Mouse (Mus musculus) MEL-GATA-1-ER (cell line): Measurements from ENCODE around the gene Napsa.

ENCODE experiments used
- DNase-seq: peaks from one replicate; pipeline ENCODE4 v3.0.0-alpha.2; 2012; ENCODE audit warnings: low read depth; ENCODE audit errors: extremely low read depth

The Napsa gene

DNA sequence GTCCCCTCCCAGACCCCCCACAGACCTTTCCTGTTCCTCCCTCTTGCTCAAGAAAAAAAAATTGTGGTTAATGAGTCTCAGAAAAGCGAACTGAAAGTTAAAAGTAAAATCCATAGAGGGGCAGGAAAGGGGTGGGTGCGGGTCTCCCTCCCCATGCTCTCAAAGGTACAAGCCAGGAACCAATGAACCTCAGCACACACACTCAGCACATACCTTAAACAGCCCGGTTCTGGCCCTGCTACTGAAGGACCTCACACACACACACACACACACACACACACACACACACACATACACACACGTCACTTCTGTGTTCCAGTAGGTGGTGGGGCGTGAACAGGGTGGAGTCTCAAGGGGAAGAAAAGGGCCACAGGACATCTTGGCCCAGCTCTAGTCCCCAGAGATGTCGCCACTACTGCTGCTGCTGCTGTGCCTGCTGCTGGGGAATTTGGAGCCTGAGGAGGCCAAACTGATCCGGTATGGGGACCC is at the start of gene Napsa:
Napsa (plus strand) TSS at position 168 of the 489 bp plus-strand sequence.
- no peak for DNase-seq

DNA sequence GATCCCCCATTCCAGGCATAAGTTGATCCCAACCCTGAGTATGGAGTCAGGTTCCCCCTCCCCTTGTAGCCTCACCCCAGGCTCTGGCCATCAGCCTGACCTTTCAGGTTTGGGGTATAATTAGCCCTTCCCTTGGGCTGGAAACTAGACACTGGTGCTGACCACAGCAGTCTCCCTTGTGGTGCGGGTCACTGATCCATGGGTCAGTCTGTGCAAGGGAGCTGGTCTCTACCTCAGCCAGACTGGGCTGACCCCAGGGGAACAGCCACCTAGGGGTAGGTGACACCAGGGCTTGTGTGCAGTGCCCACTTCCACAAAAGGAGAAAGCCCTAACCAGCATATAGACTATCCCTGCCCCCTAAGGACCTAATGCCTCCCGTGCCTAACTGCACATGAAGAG is 49.1 kb upstream of the Napsa start:
- no peak for DNase-seq

DNA sequence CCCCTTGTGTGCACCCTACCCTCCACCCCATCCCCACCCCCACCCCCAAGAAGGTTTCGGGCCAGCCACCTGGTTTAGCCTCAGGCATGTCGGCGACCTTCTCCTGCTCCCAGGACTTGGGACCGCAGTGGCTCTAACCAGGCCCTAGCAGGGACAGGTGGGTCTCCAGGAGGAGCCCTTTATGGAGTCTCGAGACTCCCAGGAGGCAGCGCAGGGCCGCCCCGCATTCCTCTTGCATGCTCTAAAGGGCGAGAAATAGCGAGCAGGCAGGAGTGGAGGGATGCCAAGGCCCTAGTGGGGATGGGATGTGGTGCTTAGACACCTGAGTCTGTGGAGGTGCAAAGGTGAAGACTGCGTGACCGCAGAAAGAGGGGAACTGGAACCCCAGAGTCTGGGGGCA is 47.7 kb upstream of the Napsa start, which contains the start of gene Mybpc2:
Mybpc2 (minus strand) TSS at position 155 of the 400 bp plus-strand sequence.
- DNase-seq: no peak

DNA sequence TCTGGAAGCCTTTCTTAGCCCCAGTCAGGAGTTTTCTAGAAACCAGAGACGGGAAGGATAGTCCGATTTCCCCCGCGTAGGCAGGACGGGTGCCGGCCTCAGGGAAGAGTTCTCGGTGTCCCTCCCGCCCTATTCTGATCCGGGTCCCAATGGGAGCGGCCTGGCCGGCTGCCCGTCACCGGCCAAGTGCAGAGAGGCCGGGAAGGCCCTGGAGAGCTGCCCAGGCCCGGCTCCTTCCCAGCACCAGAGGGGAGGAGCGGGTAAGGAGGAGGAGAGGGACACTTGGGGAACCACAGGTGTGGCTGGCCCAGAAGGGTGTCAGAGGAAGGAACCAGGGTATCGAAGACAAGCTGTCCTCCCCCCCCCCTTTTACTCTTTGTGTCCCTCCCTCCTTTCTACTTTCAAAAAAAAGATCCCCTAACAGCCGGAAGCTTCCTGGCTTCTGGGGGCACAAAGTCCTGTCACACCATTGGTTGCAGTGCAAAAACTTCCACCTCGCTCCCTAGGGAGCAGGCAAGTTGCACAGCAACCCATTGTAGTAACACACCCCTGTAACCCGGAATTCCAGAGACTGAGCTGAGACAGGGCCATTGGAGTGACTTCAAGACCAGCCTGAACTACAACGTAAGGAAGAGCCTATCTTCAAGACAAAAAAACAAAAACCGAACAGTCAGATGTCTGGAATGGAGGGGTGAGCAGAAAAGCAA is 46.9 kb upstream of the Napsa start:
- no peak for DNase-seq

DNA sequence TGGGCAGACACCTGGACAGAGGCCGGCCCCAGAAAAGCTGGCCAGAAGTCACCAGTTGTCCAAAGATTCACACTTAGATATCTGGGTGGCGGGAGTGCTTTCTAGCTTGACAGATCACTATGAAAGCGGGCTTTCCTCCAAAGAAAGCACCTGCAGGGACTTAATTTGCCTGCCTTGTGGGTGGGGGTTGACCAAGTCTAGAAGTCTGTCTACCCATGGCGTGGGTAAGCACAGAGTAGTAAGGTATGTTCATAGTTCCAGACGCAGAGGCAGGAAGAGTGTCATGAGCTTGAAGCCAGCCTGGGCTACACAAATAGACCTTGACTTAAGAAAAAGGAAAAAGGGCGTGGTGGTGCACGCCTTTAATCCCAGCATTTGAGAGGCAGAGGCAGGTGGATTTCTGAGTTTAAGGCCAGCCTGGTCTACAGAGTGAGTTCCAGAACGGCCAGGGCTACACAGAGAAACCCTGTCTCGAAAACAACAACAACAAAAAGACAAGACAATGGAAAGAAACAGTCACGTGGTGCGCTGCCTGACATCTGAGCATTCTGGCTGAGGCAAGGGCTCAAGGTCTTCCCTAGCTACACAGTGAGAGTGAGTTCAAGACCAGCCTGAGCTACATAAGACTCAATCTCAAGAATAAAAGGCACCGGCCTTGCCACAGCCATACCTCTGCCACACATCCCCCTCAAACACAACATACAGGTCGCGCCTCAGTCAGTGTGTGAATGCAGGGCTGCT is 45.6 kb upstream of the Napsa start:
- no peak for DNase-seq

DNA sequence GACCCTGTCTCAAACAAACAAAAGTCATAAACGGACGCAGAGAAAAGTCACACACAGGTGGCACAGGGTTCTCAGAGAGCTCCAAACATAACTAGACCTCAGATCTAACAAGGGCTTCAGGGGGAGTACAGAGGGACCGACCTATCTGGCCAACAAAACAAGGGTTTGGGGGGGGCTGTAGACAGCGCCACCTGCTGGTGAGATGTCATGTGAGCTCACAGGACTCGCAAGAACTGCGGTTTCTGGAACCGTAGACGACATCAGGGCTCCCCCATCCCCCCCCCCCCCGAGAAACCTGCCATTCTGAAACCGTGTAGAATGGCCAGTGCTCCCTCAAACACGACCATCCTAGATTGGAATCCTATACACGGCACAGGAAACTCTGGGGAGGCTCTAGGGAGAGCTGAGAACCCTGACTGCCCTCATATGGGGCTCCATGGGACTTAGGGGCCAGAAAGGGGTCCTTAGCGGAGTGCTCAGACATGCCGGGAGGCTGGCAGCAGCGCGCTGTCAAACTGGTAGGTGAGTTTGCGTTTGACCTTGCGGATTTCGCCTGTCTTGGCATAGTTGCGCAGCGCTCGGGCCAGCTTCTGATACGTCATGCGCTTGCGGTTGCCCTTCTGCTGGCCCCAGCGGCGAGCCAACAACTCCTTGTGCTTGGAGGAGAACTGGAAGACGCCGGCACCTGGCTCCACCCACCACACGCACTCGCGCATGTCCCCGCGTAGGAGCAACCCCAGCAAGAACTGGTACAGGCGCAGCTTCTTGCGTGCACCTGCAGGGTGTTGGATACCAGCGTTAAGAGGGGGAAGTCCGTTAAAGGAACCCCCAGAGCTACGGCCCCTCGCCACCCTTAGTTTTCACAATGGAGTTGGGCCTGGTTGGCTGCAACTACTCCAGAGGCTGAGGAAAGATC is 44.4 kb upstream of the Napsa start:
- DNase-seq: peak; percentile 76

DNA sequence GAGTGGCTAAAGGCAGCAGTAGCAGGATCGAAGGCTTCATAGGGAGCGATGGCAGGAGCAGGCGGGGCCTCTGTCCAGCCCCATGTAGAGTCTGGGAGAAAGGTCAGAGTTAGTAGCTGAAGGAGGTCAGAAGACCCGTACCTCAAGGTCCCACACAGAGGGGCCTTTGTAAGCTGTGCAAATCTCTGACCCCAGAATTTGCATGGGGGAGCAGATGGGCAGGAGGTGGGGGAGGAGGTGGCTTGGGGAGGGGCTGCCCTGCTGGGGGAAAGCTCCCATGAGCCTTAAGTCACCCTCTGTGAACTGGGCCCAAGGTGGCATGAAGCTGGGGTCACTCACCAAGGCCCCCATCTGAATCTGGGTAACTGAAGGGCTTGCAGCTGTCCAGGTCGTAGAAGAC is 42.7 kb upstream of the Napsa start:
- no peak for DNase-seq

DNA sequence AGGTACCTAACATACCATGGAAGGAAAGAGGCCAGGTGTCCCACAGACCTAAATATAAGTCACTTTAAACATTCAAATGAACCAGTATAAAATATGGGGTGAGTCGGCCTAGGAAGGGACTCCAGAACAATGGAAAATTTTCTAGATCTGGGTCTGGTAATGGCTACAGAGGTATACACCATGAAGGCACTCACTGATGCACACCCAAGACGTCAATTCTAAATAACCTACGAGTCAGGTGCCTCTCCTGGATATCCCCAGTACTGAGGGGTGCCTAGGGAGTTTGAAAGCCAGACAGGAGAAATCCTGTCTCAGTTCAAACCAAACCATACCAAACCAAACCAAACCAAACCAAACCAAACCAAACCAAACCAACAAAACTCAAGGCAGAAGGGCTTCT is 41.7 kb upstream of the Napsa start:
- no peak for DNase-seq

DNA sequence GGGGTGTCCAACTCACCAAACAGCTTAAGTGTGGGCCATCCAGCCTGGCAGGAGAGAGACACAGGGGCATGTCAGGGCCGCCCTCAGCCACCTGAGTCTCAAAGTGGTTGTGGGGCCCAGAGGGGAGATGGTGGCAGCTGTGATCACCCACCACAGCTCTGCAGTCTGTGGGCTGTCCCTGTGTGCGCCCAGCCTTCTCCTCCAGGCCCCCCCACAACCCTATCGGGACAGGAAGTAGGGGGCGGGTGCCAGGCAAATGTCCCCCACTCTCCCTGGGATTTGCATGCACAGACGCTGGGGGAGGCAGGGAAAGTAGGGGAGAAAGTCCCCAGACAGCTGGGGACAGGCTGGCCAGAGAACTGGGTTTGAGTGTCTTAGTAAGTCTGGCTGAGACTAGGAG is 41.0 kb upstream of the Napsa start:
- no peak for DNase-seq

DNA sequence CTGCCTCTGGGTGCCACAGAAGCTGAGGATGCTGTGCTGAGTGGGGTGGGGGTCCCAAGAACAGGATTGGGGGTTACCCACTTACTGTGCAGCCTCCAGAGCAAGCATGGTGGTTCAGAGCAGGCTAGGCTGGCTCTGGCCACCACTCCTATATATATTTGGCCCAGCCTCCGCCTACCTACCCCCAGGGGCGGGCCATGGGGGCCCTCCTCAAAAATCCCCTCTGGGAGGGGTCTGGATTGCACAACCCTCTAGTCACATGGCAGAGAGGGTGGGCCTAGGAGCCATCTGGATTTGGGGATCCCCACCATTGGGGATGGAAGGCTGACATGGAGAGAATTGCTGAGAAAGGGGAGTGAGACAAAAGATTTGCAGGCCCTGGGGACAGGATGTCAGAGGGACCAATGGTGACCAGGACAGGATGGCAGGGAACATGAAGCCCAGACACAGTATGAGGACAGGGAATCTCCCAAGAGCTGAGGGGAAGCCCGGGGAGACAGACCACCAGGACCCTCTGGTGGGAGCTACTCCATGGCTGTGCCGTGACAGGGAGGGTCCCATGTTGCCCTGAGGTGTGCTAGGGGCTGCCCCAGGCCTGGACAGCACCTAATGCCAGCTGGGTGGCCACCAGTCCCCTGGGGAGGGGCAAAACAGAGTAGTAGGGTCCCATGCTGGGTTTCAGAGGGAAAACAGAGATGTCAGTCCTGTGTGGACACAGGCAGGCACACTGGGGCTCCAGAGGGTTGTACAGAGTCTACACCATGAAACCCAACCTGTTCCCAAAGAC is 40.0 kb upstream of the Napsa start, which contains the start of gene Spib:
Spib (minus strand) TSS at position 126 of the 787 bp plus-strand sequence.
- no peak for DNase-seq

DNA sequence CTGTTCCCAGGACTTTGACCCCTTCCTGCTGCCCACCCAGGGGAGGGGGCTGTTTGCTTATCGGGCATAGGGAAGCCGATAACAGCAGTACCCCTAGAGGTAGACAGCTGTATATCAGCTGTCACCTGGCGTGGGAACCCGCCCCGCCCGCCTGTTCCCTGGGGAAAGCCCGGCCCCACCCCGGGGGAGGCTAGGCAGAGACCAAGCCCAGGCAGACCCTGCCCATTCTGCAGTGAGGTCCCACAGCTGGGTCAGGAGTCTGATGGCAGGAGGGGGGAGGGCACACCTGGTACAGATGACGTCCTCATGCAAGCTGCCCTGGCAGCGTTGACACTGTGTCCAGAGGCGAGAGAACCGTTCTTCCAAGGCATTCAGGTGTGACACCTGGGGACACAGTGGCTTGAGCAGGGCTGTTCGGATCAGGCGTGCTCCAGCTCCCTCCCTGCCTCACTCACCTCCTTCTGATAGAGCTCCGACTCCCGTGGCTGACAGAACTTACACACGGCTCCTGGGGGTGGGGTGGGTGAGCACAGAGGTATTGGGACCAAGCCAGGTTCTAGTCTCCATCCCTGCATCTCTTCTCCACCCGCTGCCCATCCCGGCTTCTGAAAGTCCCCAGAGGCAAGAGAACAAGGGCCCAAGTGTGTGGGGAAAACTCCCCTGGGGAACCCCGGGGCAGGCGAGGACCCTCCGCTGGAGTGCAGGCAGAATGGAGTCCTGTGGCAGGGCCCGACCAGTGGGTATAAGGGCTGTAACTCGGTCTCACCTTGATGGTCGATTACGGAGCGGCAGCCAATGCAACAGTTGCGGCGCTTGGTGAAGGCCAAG is 39.0 kb upstream of the Napsa start:
- DNase-seq: no peak

DNA sequence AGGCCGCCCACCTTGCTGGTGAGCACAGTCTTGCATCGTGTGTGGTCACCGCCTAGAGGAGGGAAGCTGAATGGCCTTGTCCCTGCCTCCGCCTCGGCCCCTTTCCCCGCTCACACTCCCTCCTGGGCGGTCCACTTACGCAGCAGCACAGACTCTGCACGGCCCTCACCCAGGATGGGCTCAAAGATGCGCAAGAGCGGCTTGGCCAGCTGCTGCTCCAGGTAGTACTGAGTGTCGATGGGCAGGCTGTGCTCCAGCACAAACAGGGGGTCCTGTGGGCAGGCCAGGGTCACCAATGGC is 38.5 kb upstream of the Napsa start:
- no peak for DNase-seq

DNA sequence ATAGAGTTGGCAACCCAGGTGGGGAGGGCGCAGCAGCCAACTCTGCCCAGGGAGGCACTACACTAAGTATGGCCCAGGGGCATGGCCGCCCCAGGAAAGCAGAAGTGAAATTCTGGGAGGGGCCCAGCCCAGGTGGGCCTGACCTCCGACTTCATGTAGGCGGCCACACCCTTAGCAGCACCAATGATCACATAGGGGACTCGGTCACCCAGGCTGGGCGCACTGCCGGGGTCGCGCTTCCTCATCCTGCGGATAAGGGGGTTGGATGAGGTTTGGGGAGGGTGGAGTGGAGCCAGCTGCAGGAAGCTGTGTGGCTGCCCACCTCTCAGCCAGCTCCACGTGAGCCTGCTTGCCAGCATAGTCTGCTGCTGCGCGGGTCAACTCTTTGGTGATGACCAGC is 37.9 kb upstream of the Napsa start:
- DNase-seq: no peak

DNA sequence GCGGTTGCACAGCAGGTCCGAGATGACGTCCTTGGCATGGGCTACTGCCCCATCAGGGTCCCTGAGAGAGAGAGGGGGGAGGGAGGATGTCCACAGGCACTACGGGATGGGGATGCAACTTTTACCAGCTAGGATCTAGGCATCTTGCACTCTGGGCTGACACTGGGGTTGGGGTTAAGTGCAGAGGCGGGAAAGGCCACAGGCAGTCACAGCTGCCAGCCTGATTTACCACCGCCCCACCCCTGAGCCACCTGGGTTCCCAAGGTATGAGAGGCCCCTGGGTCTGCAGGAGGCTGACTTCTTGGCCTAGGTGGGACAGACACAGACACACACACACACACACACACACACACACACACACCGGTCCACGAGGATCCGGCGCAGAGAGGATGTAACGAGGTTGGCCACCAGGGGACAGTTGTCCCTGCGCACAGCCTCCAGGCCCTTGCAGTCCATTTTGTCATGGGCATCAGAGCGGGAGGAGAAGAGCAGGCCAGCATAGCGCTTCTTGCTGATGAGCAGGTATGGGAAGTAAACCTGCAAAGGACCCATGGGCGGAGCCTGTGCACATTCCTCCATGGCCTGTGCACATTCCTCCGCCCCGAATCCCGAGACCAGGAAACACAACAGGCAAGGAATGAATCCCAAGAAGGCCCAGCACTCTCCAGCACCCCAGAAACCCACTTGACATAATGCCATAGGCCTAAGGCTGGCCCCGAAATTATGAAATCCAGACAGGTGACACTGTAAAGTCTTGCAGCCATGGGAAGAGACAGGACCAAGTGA is 37.3 kb upstream of the Napsa start:
- DNase-seq: no peak

DNA sequence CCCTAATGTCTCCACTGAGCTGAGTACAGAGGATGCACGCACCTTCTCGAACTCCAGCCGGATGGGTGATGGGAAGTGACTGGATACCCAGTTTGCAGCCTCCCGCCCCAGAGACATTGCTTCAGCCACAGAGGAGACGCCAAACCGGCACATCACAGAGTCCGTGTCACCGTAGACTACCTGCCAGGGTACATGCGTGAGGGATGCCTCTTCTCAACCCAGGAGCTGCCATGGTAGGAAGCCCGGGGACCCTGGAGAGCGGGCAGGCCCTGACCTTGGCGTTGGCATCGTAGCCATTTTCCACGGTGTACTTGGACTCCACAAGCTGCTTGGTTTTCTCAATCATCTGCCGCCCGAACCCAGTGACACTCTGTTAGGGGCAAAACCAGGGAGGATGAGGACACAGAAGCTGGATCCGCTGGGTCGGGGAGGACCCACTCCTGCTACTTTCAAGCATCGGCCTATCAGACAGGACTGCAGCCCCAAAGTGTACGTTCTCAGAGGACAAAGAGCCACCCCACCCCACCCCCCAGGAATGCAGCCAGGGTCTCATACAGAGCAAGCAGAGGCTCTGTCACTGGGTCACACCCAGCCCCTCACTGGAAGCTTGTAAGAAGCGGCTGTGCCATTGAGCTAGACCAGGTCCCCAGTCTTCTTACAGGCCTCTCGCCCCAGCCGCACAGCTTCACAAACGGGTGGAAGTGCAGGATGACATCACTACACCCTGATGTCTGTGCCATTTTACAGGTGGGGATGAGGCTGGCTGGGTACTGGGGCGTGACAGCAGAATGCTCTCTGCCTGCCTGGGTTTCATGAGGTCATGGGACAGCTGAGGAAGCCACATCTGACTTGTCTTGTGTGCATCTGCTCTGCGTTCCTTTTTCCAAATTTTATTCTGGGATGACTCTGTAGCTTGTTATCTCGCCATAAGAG is 36.3 kb upstream of the Napsa start:
- DNase-seq: no peak

DNA sequence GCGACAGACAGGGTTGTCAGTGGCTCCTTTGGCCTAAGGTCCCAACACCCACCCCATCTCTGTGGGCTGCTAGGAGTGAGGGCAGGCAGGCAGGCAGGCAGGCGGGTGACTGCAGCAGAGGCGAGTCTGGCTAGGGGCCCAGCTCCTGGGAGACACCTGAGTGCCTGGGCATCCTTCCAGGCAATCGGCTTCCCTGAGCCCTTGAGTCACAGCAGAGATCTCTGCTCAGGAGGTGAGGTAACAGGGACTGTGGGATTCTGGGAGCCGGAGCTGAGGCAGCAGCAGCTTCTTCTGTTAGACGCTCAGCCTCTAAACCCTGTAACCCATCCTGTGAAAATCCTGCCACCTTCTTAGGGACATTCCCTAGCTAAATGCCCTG is 35.6 kb upstream of the Napsa start:
- DNase-seq: no peak

DNA sequence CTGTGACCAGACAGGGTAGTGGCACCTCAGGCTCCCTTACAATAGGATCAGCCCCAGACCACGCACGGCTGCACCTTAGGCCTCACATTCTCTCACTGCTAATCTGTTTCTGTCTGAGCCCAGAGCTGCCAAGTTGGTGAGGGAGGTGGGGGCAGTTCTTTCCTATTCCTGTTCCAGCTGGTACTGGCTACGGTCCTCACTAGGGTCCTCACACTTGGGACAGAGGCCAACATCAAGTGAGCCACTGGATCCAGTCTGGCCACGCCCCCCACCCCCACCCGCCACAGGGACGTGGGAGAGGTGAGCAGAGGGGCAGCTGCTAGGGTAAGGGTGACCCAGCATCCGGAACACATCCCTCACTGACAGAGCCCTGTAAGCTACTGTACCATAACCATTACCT is 35.2 kb upstream of the Napsa start:
- no peak for DNase-seq

DNA sequence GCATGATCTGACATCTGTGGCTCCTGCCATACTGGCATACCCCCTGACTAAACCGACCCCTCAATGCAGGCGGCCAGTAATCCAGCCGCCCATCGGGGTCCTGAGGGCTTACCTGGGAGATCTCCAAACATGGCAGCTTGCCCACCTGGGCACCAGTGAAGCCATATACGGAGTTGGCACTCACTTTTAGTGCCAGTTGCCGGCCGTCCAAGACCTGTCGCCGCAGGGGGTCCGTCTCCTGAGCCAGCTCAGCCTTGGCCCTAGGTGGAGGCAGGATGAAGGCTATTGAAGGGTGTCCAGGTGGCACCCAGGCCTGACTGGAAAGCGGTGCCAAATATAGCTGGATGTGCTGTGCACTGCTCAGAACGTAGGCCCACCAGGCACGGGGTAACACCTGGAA is 34.7 kb upstream of the Napsa start:
- no peak for DNase-seq
